Mouse (Mus musculus): ENCODE measurements around the gene Dgkg.

DNA sequence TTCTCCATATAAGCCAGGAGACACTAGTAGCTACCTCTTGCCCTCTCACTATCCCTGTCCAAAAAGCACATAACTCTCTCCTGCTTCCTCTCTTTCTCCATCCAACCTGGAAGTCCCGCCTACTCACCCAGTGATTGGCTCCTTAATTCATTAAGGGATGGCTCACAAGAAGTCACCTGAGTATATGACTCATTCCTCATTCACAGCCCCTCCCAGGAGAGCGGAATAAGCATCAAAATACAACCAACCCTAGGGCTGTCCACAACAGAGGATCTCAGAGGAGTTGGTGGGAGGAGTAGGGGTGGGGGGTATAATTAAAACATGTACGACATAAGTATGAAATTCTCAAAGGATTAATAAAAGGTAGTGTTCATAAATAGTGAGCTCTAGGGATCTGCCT lies 55.3 kb downstream of the Dgkg start:
- TF ChIP-seq EP300 (IDR thresholded peaks at IDR 0.05; ENCODE audit: insufficient read depth, low read depth, low read length) (no peak), CTCF (IDR thresholded peaks at IDR 0.05; ENCODE audit: low read depth, low read length) (no peak), POLR2A (IDR thresholded peaks at IDR 0.05; ENCODE audit: insufficient read depth, low read length) (no peak)
